Mouse (Mus musculus) testis, adult 2 months (tissue): Measurements from ENCODE around the gene Gdap2.

Experiments used
- CTCF ChIP-seq: fragments of 200-500 bp; IDR thresholded peaks from 2 replicates; pipeline ENCODE4 v1.5.1; 2012; ENCODE audit warnings: low read depth, mild to moderate bottlenecking, inconsistent platforms, low read length, moderate library complexity; ENCODE audit not compliant: control insufficient read depth, insufficient read depth, insufficient replicate concordance
- POLR2A ChIP-seq: fragments of 200-500 bp; IDR thresholded peaks from 2 replicates; pipeline ENCODE4 v1.6.1; 2012; ENCODE audit warnings: low read depth, mild to moderate bottlenecking, inconsistent platforms, low read length, moderate library complexity; ENCODE audit not compliant: control insufficient read depth

DNA sequence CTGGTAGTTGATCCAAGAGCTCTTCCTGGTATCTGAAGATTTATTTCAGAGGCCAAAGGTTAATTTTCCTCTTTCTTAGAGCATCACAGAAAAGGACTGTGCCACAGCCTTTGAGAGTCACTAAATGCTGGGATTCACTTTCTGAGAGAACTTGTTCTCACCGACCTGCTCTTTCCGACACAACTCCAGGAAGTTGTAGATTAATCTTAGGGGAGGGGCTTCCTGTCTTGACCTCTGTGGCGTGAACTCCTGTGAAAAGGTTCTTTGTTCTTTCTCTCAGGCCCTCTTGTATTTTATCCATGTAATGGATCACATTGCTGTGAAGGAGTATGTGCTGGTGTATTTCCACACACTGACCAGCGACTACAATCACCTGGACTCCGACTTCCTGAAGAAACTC lies 32.0 kb downstream of the Gdap2 start:
- TF ChIP-seq POLR2A (no peak), CTCF (no peak)
